Mouse (Mus musculus): ENCODE data around the gene Gab1. TPM values are rescaled to one million over a fixed set of nuclear protein-coding genes. Genes with fewer than 3 reads are reported as not detected.

The Gab1 gene
- polyA plus RNA-seq, 1 experiment, result 0.24 TPM

DNA sequence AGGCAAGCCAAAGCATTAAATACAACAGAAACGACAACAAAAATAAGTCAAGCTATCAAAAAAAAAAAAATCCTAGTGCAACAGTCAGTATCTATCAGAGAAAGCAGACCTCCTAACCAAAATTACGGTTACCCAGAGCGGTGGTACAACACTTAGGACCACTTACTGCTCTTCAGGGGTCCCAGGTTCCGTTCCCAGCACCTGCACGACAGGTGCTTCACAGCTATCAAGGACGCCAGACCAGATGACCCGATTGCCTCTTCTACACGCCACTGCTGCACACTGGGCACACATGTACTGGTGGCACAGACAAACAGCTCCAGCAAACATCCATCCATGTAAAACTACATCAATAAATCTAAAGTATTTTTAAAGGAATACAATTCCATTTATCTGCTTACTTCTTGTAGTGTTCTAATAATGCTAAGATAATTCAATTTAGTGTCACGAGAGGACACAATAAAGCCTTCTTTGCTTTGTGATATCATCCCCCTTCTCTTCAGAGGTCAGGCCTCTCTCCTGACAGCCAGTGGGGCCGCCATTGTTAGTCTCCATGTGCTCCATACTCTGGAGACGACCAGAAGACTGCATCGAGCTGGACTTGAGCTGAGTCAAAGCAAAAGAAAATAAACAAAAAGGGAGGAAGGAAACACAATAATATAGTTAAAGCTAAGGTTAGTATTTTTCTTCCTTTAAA lies 12.2 kb downstream of the Gab1 start:
- Histone ChIP-seq H3K9me3 (ENCODE audit: control insufficient read depth, low read length) (no peaks in the 10 kb centered on the region), H3K4me3 (replicated peaks) (peak overlapping the region; percentile 80), H3K36me3 (ENCODE audit: control insufficient read depth) (peaks cover 37% of the 10 kb centered on the region), H3K27me3 (ENCODE audit: control insufficient read depth) (no peaks in the 10 kb centered on the region), H3K4me1 (ENCODE audit: control insufficient read depth) (peaks cover 76% of the 10 kb centered on the region)
- TF ChIP-seq TAL1 (IDR thresholded peaks at IDR 0.05; ENCODE audit: low read length), result no peak
- no peak for TF ChIP-seq GATA1 (IDR thresholded peaks at IDR 0.05; ENCODE audit: low read length)

GRCm38 (mm10) chr8:80867598-80867997 lies 12.7 kb downstream of the Gab1 start:
- Histone ChIP-seq H3K36me3 (ENCODE audit: control insufficient read depth) (peaks cover 42% of the 10 kb centered on the region), H3K4me3 (replicated peaks) (peak overlapping the region; percentile 80), H3K4me1 (ENCODE audit: control insufficient read depth) (peaks cover 78% of the 10 kb centered on the region), H3K27me3 (ENCODE audit: control insufficient read depth) (no peaks in the 10 kb centered on the region), H3K9me3 (ENCODE audit: control insufficient read depth, low read length) (no peaks in the 10 kb centered on the region)
- no peak for TF ChIP-seq GATA1 (IDR thresholded peaks at IDR 0.05; ENCODE audit: low read length)
- no peak for TF ChIP-seq TAL1 (IDR thresholded peaks at IDR 0.05; ENCODE audit: low read length)

- H3K4me3 ChIP-seq (replicated peaks), result peak overlapping the region; percentile 61
- H3K4me1 ChIP-seq (ENCODE audit: control insufficient read depth), result peaks cover 69% of the 10 kb centered on the region
- no peaks in the 10 kb centered on the region for H3K9me3 ChIP-seq (ENCODE audit: control insufficient read depth, low read length)
- H3K27me3 ChIP-seq (ENCODE audit: control insufficient read depth), result no peaks in the 10 kb centered on the region
- peaks cover 63% of the 10 kb centered on the region for H3K36me3 ChIP-seq (ENCODE audit: control insufficient read depth)
- TF ChIP-seq GATA1 (IDR thresholded peaks at IDR 0.05; ENCODE audit: low read length) (no peak), TAL1 (IDR thresholded peaks at IDR 0.05; ENCODE audit: low read length) (no peak)
These were observed 15.0 kb downstream of the Gab1 start for GRCm38 (mm10) chr8:80865181-80865784.

- H3K36me3 ChIP-seq (ENCODE audit: control insufficient read depth), result peaks cover 81% of the 10 kb centered on the region
These were observed 16.9 kb downstream of the Gab1 start for GRCm38 (mm10) chr8:80863393-80863792.

DNA sequence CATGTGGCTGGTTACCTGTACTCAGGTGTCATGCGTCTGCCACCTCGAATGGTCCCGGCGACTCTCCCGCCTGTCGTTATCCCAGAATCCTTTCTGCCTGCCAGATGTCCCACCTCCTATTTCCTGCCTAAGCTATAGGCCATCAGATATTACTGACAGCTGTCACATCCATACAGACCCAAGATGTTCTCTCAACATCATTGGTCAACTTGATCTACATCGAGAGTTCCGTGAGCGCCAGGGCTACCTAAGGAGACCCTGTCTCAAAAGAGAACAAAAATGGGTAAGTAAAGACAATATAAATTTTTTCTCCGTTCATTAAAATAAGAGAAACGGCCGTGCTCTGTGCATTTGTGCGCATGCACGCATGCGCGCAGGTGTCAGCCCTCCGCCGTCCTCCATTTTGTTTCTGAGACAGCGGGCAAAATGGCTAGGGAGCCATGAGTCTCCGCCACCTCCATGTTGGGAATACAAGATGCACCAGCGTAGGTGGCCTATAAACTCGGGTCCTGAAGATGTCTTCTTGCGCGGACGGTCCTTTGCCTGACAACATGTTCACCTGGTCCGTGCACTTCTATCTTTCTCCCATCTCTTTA lies 21.0 kb downstream of the Gab1 start:
- TF ChIP-seq GATA1 (IDR thresholded peaks at IDR 0.05; ENCODE audit: low read length) (no peak), TAL1 (IDR thresholded peaks at IDR 0.05; ENCODE audit: low read length) (no peak)
- peaks cover 30% of the 10 kb centered on the region for H3K4me1 ChIP-seq (ENCODE audit: control insufficient read depth)
- H3K9me3 ChIP-seq (ENCODE audit: control insufficient read depth, low read length), result peaks cover 2% of the 10 kb centered on the region; the same call in 1 of the 2 replicates
- H3K36me3 ChIP-seq (ENCODE audit: control insufficient read depth), result peaks cover 86% of the 10 kb centered on the region
- no peak overlapping the region for H3K4me3 ChIP-seq (replicated peaks)
- H3K27me3 ChIP-seq (ENCODE audit: control insufficient read depth), result no peaks in the 10 kb centered on the region

More at GRCm38 (mm10) chr8:80863393-80863792, 16.9 kb downstream of the Gab1 start:
- Histone ChIP-seq H3K27me3 (ENCODE audit: control insufficient read depth) (no peaks in the 10 kb centered on the region), H3K4me3 (replicated peaks) (no peak overlapping the region), H3K4me1 (ENCODE audit: control insufficient read depth) (peaks cover 57% of the 10 kb centered on the region), H3K9me3 (ENCODE audit: control insufficient read depth, low read length) (no peaks in the 10 kb centered on the region)
- no peak for TF ChIP-seq TAL1 (IDR thresholded peaks at IDR 0.05; ENCODE audit: low read length)
- TF ChIP-seq GATA1 (IDR thresholded peaks at IDR 0.05; ENCODE audit: low read length), result no peak

DNA sequence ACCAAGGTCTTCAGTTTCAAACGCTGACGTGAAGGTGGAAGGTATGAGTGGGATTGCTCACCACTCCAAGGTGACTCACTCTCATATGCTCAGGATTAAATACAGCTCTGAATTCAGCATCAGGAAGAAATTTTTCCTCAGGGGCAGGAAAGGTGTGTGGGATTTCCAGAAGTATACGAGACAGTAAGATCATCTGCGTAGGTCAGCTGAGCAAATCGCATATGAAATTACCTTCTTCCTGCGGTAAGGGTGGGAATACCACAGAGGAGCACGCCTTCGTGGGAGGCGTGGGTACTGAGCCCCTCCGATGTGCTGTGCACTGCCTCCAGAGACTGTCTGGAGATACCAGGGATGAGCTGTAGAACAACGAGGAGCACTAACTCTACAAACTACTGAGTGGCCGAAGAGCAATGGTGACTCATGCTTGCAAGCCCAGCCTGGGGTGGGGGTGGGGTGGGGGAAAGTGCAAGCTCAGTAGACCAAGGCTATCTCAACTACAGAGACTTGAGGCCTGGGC lies 22.4 kb downstream of the Gab1 start:
- Histone ChIP-seq H3K36me3 (ENCODE audit: control insufficient read depth) (peaks cover 84% of the 10 kb centered on the region), H3K4me1 (ENCODE audit: control insufficient read depth) (peaks cover 25% of the 10 kb centered on the region), H3K4me3 (replicated peaks) (no peak overlapping the region), H3K9me3 (ENCODE audit: control insufficient read depth, low read length) (peaks cover 2% of the 10 kb centered on the region; the same call in 1 of the 2 replicates), H3K27me3 (ENCODE audit: control insufficient read depth) (no peaks in the 10 kb centered on the region)
- TF ChIP-seq GATA1 (IDR thresholded peaks at IDR 0.05; ENCODE audit: low read length), result no peak
- no peak for TF ChIP-seq TAL1 (IDR thresholded peaks at IDR 0.05; ENCODE audit: low read length)

GRCm38 (mm10) chr8:80857128-80857527 lies 23.2 kb downstream of the Gab1 start:
- peaks cover 26% of the 10 kb centered on the region for H3K4me1 ChIP-seq (ENCODE audit: control insufficient read depth)
- no peak for TF ChIP-seq TAL1 (IDR thresholded peaks at IDR 0.05; ENCODE audit: low read length)
- TF ChIP-seq GATA1 (IDR thresholded peaks at IDR 0.05; ENCODE audit: low read length), result no peak
- H3K27me3 ChIP-seq (ENCODE audit: control insufficient read depth), result no peaks in the 10 kb centered on the region
- H3K4me3 ChIP-seq (replicated peaks), result no peak overlapping the region
- H3K36me3 ChIP-seq (ENCODE audit: control insufficient read depth), result peaks cover 84% of the 10 kb centered on the region
- peaks cover 2% of the 10 kb centered on the region; the same call in 1 of the 2 replicates for H3K9me3 ChIP-seq (ENCODE audit: control insufficient read depth, low read length)

DNA sequence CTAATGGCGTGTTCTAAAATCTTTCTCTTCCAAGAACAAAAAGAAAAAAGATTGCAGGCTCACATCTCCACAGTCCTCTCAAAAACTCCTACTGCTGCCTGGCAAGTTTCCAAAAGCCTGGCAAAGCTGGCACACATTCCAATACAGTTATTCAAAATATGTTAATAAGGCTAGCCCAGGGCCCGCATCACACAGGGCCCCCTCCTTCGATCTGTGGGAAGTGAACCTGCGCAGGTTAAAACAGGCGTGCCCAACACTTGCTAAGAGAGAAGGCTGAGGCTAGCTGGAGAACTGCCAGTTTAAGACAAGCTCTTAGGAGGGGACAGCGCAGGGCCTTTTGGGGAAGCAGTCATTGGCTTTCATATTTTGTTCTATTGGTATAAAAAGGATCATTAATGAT lies 23.7 kb downstream of the Gab1 start:
- peaks cover 2% of the 10 kb centered on the region; the same call in 1 of the 2 replicates for H3K9me3 ChIP-seq (ENCODE audit: control insufficient read depth, low read length)
- H3K4me1 ChIP-seq (ENCODE audit: control insufficient read depth), result peaks cover 26% of the 10 kb centered on the region
- TF ChIP-seq GATA1 (IDR thresholded peaks at IDR 0.05; ENCODE audit: low read length) (no peak), TAL1 (IDR thresholded peaks at IDR 0.05; ENCODE audit: low read length) (no peak)
- no peak overlapping the region for H3K4me3 ChIP-seq (replicated peaks)
- H3K36me3 ChIP-seq (ENCODE audit: control insufficient read depth), result peaks cover 82% of the 10 kb centered on the region
- H3K27me3 ChIP-seq (ENCODE audit: control insufficient read depth), result no peaks in the 10 kb centered on the region

- peaks cover 2% of the 10 kb centered on the region; the same call in 1 of the 2 replicates for H3K9me3 ChIP-seq (ENCODE audit: control insufficient read depth, low read length)
- TF ChIP-seq GATA1 (IDR thresholded peaks at IDR 0.05; ENCODE audit: low read length), result no peak
- TF ChIP-seq TAL1 (IDR thresholded peaks at IDR 0.05; ENCODE audit: low read length), result no peak
- peaks cover 80% of the 10 kb centered on the region for H3K36me3 ChIP-seq (ENCODE audit: control insufficient read depth)
- no peaks in the 10 kb centered on the region for H3K27me3 ChIP-seq (ENCODE audit: control insufficient read depth)
- H3K4me1 ChIP-seq (ENCODE audit: control insufficient read depth), result peaks cover 15% of the 10 kb centered on the region
- no peak overlapping the region for H3K4me3 ChIP-seq (replicated peaks)
These were observed 26.7 kb downstream of the Gab1 start for GRCm38 (mm10) chr8:80853622-80854021.

Data from erythroblast, embryonic 14.5 days (primary cell).